Mouse (Mus musculus) liver, embryonic 15.5 days (tissue): Measurements from ENCODE around the gene Ttc26. TPM values are rescaled to one million over a fixed set of nuclear protein-coding genes. Genes with fewer than 3 reads are reported as not detected.

Experiments used
- ATAC-seq: fragments of 200-750 bp; cut with Nextera tagmentation; 2 replicates; pipeline ENCODE4 v1.8.0; 2017; ENCODE audit warnings: moderate number of reproducible peaks, mild to moderate bottlenecking, moderate library complexity; ENCODE audit not compliant: insufficient read depth
- H3K27ac ChIP-seq: fragments of 300-500 bp; sonication (generic); replicated peaks from 2 replicates; pipeline ENCODE4 v1.5.1; 2015; ENCODE audit warnings: mild to moderate bottlenecking, inconsistent platforms
- H3K27me3 ChIP-seq: fragments of 300-500 bp; sonication (generic); 2 replicates; pipeline ENCODE4 v1.6.1; 2015; ENCODE audit warnings: mild to moderate bottlenecking, inconsistent platforms
- H3K36me3 ChIP-seq: fragments of 300-500 bp; sonication (generic); replicated peaks from 2 replicates; pipeline ENCODE4 v1.6.1; 2015; ENCODE audit warnings: moderate library complexity, mild to moderate bottlenecking, inconsistent platforms
- H3K4me1 ChIP-seq: fragments of 300-500 bp; sonication (generic); replicated peaks from 2 replicates; pipeline ENCODE4 v1.6.1; 2015; ENCODE audit warnings: inconsistent platforms
- H3K4me2 ChIP-seq: fragments of 300-500 bp; sonication (generic); 2 replicates; pipeline ENCODE4 v1.6.1; 2015; ENCODE audit warnings: moderate library complexity, mild to moderate bottlenecking, inconsistent platforms
- H3K4me3 ChIP-seq: fragments of 300-500 bp; sonication (generic); replicated peaks from 2 replicates; pipeline ENCODE4 v1.5.1; 2015; ENCODE audit warnings: mild to moderate bottlenecking, inconsistent platforms
- H3K9ac ChIP-seq: fragments of 300-500 bp; sonication (generic); 2 replicates; pipeline ENCODE4 v1.6.1; 2015; ENCODE audit warnings: moderate library complexity, mild to moderate bottlenecking, inconsistent platforms
- H3K9me3 ChIP-seq: fragments of 300-500 bp; sonication (generic); replicated peaks from 2 replicates; pipeline ENCODE4 v1.6.1; 2016; ENCODE audit warnings: inconsistent platforms
- WGBS: fragments of 180-500 bp; shearing (Covaris S2); methylation state at CpG from one replicate; pipeline ENCODE4 v1.1.7; 2015; ENCODE audit warnings: mixed read lengths; ENCODE audit not compliant: insufficient replicate concordance; 5-methylcytosine and 5-hydroxymethylcytosine counted together
- polyA plus RNA-seq: library from polyadenylated mRNA; unstranded; fragments of >200 nt; fragmentation: Nextera tagmentation; extraction: Ambion mirVana; gene quantifications from 2 replicates; pipeline ENCODE4 v1.2.1, GENCODE M21; 2015

The Ttc26 gene
- polyA plus RNA-seq, 1 experiment from 2014 or later = 0.30 TPM

DNA sequence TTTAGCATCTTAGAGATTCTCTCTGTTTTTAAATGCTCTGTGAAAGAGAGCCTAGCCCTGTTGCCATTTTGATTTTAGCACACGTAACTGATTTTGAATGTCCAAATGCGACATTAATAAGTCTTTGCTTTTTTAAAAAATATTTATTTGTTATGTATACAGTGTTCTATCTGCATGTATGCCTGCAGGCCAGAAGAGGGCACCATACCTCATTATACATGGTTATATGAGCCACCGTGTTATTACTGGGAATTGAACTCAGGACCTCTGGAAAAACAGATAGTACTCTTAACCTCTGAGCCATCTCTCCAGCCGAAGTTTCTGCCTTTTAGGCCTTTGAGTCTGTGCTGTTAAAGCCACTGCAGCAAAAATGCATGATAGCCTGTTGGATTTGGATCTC lies 88.3 kb downstream of the Ttc26 start:
- Histone ChIP-seq H3K4me2 (no peak overlapping the region), H3K9ac (no peak overlapping the region), H3K27me3 (no peaks in the 10 kb centered on the region), H3K4me3 (no peak overlapping the region), H3K27ac (no peak overlapping the region), H3K36me3 (peaks cover 35% of the 10 kb centered on the region), H3K9me3 (no peaks in the 10 kb centered on the region), H3K4me1 (no peaks in the 10 kb centered on the region)
- WGBS = 66% methylated on average over 4 of the region's 4 CpGs
- ATAC-seq = no peak

Other genes with a start within 250 kb of the Ttc26 start
- gene D630045J12Rik, start 127.5 kb upstream of the Ttc26 start, polyA plus RNA-seq = 0.21 and 0.22 TPM in 2 replicates
- gene Zc3hav1l, start 82.2 kb upstream of the Ttc26 start, polyA plus RNA-seq = 1.4 and 1.5 TPM in 2 replicates
- gene Zc3hav1, start 26.9 kb upstream of the Ttc26 start, polyA plus RNA-seq = 23.4 and 23.6 TPM in 2 replicates
- 4.1 and 5.1 TPM in 2 replicates for gene Ubn2, start 52.5 kb downstream of the Ttc26 start, polyA plus RNA-seq
- 65.8 and 76.7 TPM in 2 replicates for gene Fmc1, start 152.0 kb downstream of the Ttc26 start, polyA plus RNA-seq
- gene Luc7l2, start 169.9 kb downstream of the Ttc26 start, polyA plus RNA-seq = 15.7 and 17.3 TPM in 2 replicates